Mouse (Mus musculus) C2C12 (cell line): ENCODE results near the gene Cep83.

Experiments
- CEBPB ChIP-seq: IDR thresholded peaks from one replicate; pipeline ENCODE4 v1.6.1; 2011; ENCODE audit warnings: low read depth, mild to moderate bottlenecking, control low read depth, moderate library complexity
- CTCF ChIP-seq: IDR thresholded peaks from one replicate; pipeline ENCODE4 v1.5.1; 2011; ENCODE audit not compliant: control insufficient read depth, insufficient read depth, insufficient read length
- FOSL1 ChIP-seq: IDR thresholded peaks from one replicate; pipeline ENCODE4 v1.8.0; 2011; ENCODE audit warnings: mild to moderate bottlenecking, low read length; ENCODE audit not compliant: poor library complexity, insufficient read depth, severe bottlenecking
- MAX ChIP-seq: IDR thresholded peaks from one replicate; pipeline ENCODE4 v1.6.1; 2011; ENCODE audit warnings: mild to moderate bottlenecking, control low read depth
- MYOG ChIP-seq: IDR thresholded peaks from one replicate; pipeline ENCODE4 v1.6.1; 2011; ENCODE audit not compliant: control insufficient read depth, insufficient read length; ENCODE audit errors: extremely low read depth
- USF1 ChIP-seq: IDR thresholded peaks from one replicate; pipeline ENCODE4 v1.6.1; 2011; ENCODE audit warnings: low read depth, mild to moderate bottlenecking, control low read depth, moderate library complexity

DNA sequence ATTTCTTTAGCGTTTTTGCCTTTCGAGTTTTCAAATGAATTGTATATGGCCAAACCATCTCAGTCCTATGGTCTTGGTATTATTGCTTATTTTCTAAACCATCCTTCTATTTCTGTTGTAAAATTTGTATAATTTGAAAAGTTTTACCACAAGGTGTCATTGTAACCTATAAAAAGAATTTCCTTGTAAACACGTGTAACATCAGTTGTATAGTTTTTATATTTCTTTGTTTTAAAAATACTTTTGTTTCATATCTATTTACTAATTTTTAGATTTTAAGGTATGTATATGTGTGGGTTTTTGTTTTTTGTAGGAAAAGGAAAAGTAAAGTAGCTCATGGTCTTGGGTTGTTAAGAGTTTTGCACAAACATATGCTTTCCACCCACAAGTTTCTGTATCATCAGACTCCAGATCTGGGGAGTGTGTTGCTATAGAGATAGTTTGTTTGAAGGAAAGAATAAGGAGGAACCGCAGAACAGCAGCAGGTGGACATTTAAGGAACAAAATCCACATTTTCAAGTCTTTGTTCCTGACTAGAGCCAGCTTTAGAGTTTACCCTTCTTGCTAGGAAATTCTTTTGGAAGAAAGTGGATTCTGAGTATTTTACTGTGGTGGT is 17.3 kb downstream of the Cep83 start:
- TF ChIP-seq CEBPB, result no peak
- TF ChIP-seq USF1, result no peak
- no peak for TF ChIP-seq CTCF
- no peak for TF ChIP-seq FOSL1
- no peak for TF ChIP-seq MAX
- TF ChIP-seq MYOG, result no peak
